Mouse (Mus musculus) urinary bladder, adult 2 months (tissue): ENCODE data around the gene Ntn4. TPM values are rescaled to one million over a fixed set of nuclear protein-coding genes. Genes with fewer than 3 reads are reported as not detected.

Source experiments
- DNase-seq: peaks from one replicate; pipeline ENCODE4 v3.0.0; 2022; ENCODE audit warnings: low spot score
- polyA plus RNA-seq: library from polyadenylated mRNA; depleted of rRNA; stranded (reverse); fragments of >200 nt; gene quantifications from 2 replicates; pipeline ENCODE4 v1.2.3, GENCODE M21; 2012; rRNA removed

The Ntn4 gene
- polyA plus RNA-seq, 1 experiment, result 7.8 TPM

- DNase-seq, result no peak
Observed at GRCm38 (mm10) chr10:93783216-93784013, 142.9 kb downstream of the Ntn4 start.

Other genes with a start within 250 kb of the Ntn4 start
- gene Lta4h, start 187.3 kb upstream of the Ntn4 start, polyA plus RNA-seq, result 78.4 and 82.2 TPM in 2 replicates
- 0.08 and 0.10 TPM in 2 replicates for gene Hal, start 151.9 kb upstream of the Ntn4 start, polyA plus RNA-seq
- 0.67 and 0.83 TPM in 2 replicates for gene Amdhd1, start 100.6 kb upstream of the Ntn4 start, polyA plus RNA-seq
- 0.01 TPM in 1 of 2 replicates, not detected in the other for gene Ccdc38, start 100.0 kb upstream of the Ntn4 start, polyA plus RNA-seq
- gene Snrpf, start 51.0 kb upstream of the Ntn4 start, polyA plus RNA-seq, result 54.3 and 64.8 TPM in 2 replicates
- not detected in 2 replicates for gene Usp44, start 190.9 kb downstream of the Ntn4 start, polyA plus RNA-seq